Mouse (Mus musculus) gastrocnemius, adult 2 months (tissue): ENCODE measurements around the gene Robo4. TPM values are rescaled to one million over a fixed set of nuclear protein-coding genes. Genes with fewer than 3 reads are reported as not detected.
A peak's percentile ranks its signal among the peaks of the same experiment; 100 is the strongest.

ENCODE experiments used
- DNase-seq: peaks from one replicate; pipeline ENCODE4 v3.0.0; 2022
- H3K27ac ChIP-seq: fragments of 200-600 bp; 2 replicates; pipeline ENCODE4 v1.8.1; 2022; ENCODE audit warnings: mild to moderate bottlenecking
- H3K4me3 ChIP-seq: fragments of 200-600 bp; 2 replicates; pipeline ENCODE4 v1.8.1; 2022; ENCODE audit warnings: mild to moderate bottlenecking, moderate library complexity
- CTCF ChIP-seq: fragments of 200-600 bp; IDR thresholded peaks from 2 replicates; pipeline ENCODE4 v1.8.1; 2022; ENCODE audit warnings: antibody characterized with exemption, mild to moderate bottlenecking, moderate library complexity
- intact Hi-C: fragments of 180-260 bp; cut with DNase I; formaldehyde crosslinking; loops from one replicate; pipeline ENCODE4 v1.15.1; 2025
- long read RNA-seq, 2 experiments: library from polyadenylated mRNA; stranded (forward); transcript quantifications; one replicate each; pipeline ENCODE4 v2.0.0; 2021
- total RNA-seq, 2 experiments: library from RNA; stranded (reverse); gene quantifications; 2 replicates each; pipeline ENCODE4 v1.2.3; 2021

Gene Robo4
- total RNA-seq: 10 to 100 TPM in 1 of 2 experiments, 1 to 10 TPM in 1; 8.6 to 10.6 TPM
- long read RNA-seq, experiment 1, full-length matches to known transcripts: 7 of 13 reads
- long read RNA-seq, experiment 1, partial matches to known transcripts: 5 of 13 reads
- long read RNA-seq, experiment 1, other reads (novel, unspliced or antisense): 1 of 13 reads
- long read RNA-seq, experiment 2, full-length matches to known transcripts: 2 of 7 reads
- long read RNA-seq, experiment 2, partial matches to known transcripts: 5 of 7 reads
- long read RNA-seq, experiment 2, other reads (novel, unspliced or antisense): 0 of 7 reads

GRCm38 (mm10) chr9:37401802-37402201 lies at the start of gene Robo4:
TSS of gene Robo4 (plus strand) at chr9:37401897.
- H3K27ac ChIP-seq: peak within 1 kb of the TSS; percentile 87
- TF ChIP-seq CTCF: no peak
- intact Hi-C loops: no loop called here
- no peak for DNase-seq
- peak within 1 kb of the TSS; percentile 73 for H3K4me3 ChIP-seq

- no peak for DNase-seq
- no peak for TF ChIP-seq CTCF
- Histone ChIP-seq H3K4me3 (no peak overlapping the region), H3K27ac (no peak overlapping the region)
- intact Hi-C loops: no loop called here
These were observed 47.2 kb upstream of the Robo4 start for GRCm38 (mm10) chr9:37354485-37354884.

- peak overlapping the region; percentile 32; the same call in 1 of the 2 replicates for H3K27ac ChIP-seq
- no peak overlapping the region for H3K4me3 ChIP-seq
- no peak for TF ChIP-seq CTCF
- no peak for DNase-seq
- intact Hi-C loops: no loop called here
These were observed 42.9 kb upstream of the Robo4 start for GRCm38 (mm10) chr9:37358713-37359330.

- peak overlapping the region; percentile 32; the same call in 1 of the 2 replicates for H3K27ac ChIP-seq
- intact Hi-C loops: no loop called here
These were observed 42.1 kb upstream of the Robo4 start for GRCm38 (mm10) chr9:37359331-37360220.

GRCm38 (mm10) chr9:37362084-37362483 lies 39.6 kb upstream of the Robo4 start:
- no peak overlapping the region for H3K27ac ChIP-seq
- H3K4me3 ChIP-seq: no peak overlapping the region
- DNase-seq: no peak
- intact Hi-C loops: no loop called here
- no peak for TF ChIP-seq CTCF

More at GRCm38 (mm10) chr9:37359331-37360220, 42.1 kb upstream of the Robo4 start:
- no peak for DNase-seq
- H3K4me3 ChIP-seq: no peak overlapping the region
- no peak for TF ChIP-seq CTCF

- DNase-seq: no peak
- intact Hi-C loops: no loop called here
- Histone ChIP-seq H3K27ac (no peak overlapping the region), H3K4me3 (no peak overlapping the region)
- no peak for TF ChIP-seq CTCF
These were observed 38.8 kb upstream of the Robo4 start for GRCm38 (mm10) chr9:37362881-37363280.

GRCm38 (mm10) chr9:37363551-37363950 lies 38.1 kb upstream of the Robo4 start:
- DNase-seq: no peak
- intact Hi-C loops: no loop called here
- TF ChIP-seq CTCF: no peak
- no peak overlapping the region for H3K27ac ChIP-seq
- no peak overlapping the region for H3K4me3 ChIP-seq

DNA sequence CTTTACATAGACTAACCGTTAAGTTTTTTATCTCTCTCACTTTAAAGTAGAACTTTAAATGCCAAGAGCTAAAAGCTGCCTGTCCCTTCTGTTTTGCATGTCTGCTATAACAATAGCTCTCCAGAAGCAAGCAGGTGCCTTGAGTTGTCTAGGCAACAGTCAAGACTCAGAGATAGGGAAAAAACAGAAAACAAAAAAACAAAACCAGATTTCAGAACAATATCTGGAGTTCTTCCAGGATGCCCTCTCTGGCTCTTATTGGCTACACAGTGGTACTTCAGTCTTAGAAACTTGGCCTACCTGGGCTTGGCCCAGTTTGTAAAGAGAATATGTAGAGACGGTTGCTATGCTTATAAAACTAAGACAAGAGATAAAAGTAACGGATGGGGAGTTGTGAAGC lies 37.3 kb upstream of the Robo4 start:
- Histone ChIP-seq H3K27ac (no peak overlapping the region), H3K4me3 (no peak overlapping the region)
- no peak for TF ChIP-seq CTCF
- no peak for DNase-seq
- intact Hi-C loops: no loop called here

GRCm38 (mm10) chr9:37365706-37366105 lies 36.0 kb upstream of the Robo4 start:
- no peak for DNase-seq
- Histone ChIP-seq H3K27ac (no peak overlapping the region), H3K4me3 (no peak overlapping the region)
- no peak for TF ChIP-seq CTCF
- intact Hi-C loops: no loop called here

GRCm38 (mm10) chr9:37367301-37368080 lies 34.2 kb upstream of the Robo4 start, which contains the start of gene Hepacam:
TSS of gene Hepacam (plus strand) at chr9:37367351.
- DNase-seq: no peak
- peak within 1 kb of the TSS; percentile 82 for H3K27ac ChIP-seq
- no peak for TF ChIP-seq CTCF
- intact Hi-C loops: no loop called here
- no peak within 1 kb of the TSS for H3K4me3 ChIP-seq

DNA sequence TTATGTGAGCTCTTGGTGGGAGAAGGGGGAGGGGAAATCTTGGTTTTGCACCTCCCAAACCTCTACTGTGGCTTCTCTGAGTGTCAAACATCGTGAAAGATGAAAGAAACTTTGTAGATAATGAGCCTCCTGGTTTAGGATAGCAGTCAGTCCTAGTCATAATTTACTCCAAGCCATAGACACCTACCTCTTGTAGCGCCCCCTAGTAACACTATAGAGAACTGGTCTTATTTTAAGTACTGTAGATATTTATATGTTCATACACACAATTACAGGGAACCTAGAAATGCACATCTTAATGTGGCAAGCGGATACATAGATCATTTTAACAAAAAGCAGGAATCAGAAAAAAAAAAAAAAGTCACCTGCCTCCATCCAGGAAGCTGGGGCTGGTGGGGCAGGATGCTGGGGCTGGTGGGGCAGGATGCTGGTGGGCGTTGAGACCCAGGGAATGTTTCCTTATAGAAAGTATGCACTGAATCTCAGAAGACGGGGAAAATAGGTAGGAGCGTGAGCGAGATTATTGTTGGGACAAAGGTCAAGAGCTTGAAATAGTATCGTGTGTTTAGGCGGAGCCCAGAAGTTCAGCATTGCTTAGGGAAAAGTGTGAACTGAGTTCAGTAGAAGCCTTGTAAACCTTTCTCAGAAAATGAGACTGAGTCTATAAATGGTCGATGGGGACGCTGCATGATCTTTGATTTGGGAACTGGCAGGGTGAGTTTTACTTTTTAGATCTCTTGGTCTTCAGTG lies 33.4 kb upstream of the Robo4 start:
- TF ChIP-seq CTCF: no peak
- DNase-seq: no peak
- intact Hi-C loops: no loop called here
- Histone ChIP-seq H3K27ac (peak overlapping the region; percentile 82), H3K4me3 (peak overlapping the region; percentile 36)

DNA sequence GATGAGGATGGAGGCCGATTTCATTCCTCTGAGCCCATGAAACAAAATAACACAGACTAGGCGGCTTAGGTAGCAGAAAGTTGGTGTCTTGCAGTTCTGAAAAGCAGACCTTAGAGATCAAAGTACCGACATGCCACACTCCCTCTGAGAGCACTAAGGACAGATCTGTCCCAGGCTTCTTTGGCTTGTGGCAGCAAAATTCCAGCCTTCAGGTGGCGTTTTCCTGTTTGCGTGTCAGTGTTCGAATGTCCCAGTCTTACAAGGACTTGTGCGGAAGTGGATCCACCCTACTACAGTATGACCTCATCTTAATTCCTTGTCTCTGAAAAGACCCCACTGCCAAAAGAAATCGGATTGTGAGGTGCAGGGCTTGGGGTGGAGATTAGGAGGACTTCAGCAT lies 32.8 kb upstream of the Robo4 start:
- peak; percentile 30 for DNase-seq

More for the DNA sequence above, 32.8 kb upstream of the Robo4 start:
- Histone ChIP-seq H3K27ac (peak overlapping the region; percentile 82), H3K4me3 (peak overlapping the region; percentile 36)
- peak; percentile 41 for TF ChIP-seq CTCF
- intact Hi-C loops: no loop called here
